Mouse (Mus musculus) lung, adult 2 months (tissue): ENCODE measurements at regions not wholly inside any gene's neighbourhood (a gene's known extent, or its start where the extent isn't known, plus 50 kb on each side); places are given as distances from the start of the nearest gene placed in this dataset.

Experiments
- CTCF ChIP-seq: fragments of 200-500 bp; IDR thresholded peaks from 2 replicates; pipeline ENCODE4 v1.5.1; 2011; ENCODE audit warnings: mild to moderate bottlenecking, low read length, control low read depth; ENCODE audit not compliant: insufficient read depth
- POLR2A ChIP-seq: fragments of 200-500 bp; IDR thresholded peaks from 2 replicates; pipeline ENCODE4 v1.6.1; 2011; ENCODE audit warnings: low read depth, mild to moderate bottlenecking, control low read depth, low read length, borderline replicate concordance; ENCODE audit errors: extremely low read depth

- TF ChIP-seq CTCF (no peak), POLR2A (no peak)
These were observed 621.3 kb upstream of the Tenm3 start for GRCm38 (mm10) chr8:49465070-49465469.
